Mouse (Mus musculus) forebrain, embryonic 16.5 days (tissue): Measurements from ENCODE around the gene Miox. TPM values are rescaled to one million over a fixed set of nuclear protein-coding genes. Genes with fewer than 3 reads are reported as not detected.

Source experiments
- ATAC-seq: fragments of 200-750 bp; cut with Nextera tagmentation; 2 replicates; pipeline ENCODE4 v1.8.0; 2017; ENCODE audit warnings: mild to moderate bottlenecking, moderate library complexity
- H3K27ac ChIP-seq: fragments of 300-500 bp; sonication (generic); 2 replicates; pipeline ENCODE4 v1.5.1; 2014; ENCODE audit warnings: low read length, control low read depth
- H3K27me3 ChIP-seq: fragments of 300-500 bp; sonication (generic); replicated peaks from 2 replicates; pipeline ENCODE4 v1.6.1; 2014; ENCODE audit warnings: low read length; ENCODE audit not compliant: control insufficient read depth, insufficient read depth
- H3K36me3 ChIP-seq: fragments of 300-500 bp; sonication (generic); 2 replicates; pipeline ENCODE4 v1.6.1; 2014; ENCODE audit not compliant: control insufficient read depth, insufficient read depth
- H3K4me1 ChIP-seq: fragments of 300-500 bp; sonication (generic); replicated peaks from 2 replicates; pipeline ENCODE4 v1.6.1; 2014; ENCODE audit warnings: low read length; ENCODE audit not compliant: control insufficient read depth, insufficient read depth
- H3K4me2 ChIP-seq: fragments of 300-500 bp; sonication (generic); 2 replicates; pipeline ENCODE4 v1.6.1; 2014; ENCODE audit warnings: mild to moderate bottlenecking, low read length, control low read depth
- H3K4me3 ChIP-seq: fragments of 300-500 bp; sonication (generic); replicated peaks from 2 replicates; pipeline ENCODE4 v1.5.1; 2014; ENCODE audit warnings: mild to moderate bottlenecking, low read length, control low read depth
- H3K9ac ChIP-seq: fragments of 300-500 bp; sonication (generic); replicated peaks from 2 replicates; pipeline ENCODE4 v1.6.1; 2014; ENCODE audit warnings: low read depth, low read length, control low read depth
- H3K9me3 ChIP-seq: fragments of 300-500 bp; sonication (generic); 2 replicates; pipeline ENCODE4 v1.6.1; 2016; ENCODE audit warnings: low read length; ENCODE audit not compliant: control insufficient read depth
- WGBS: fragments of 180-500 bp; shearing (Covaris S2); extraction: QIAGEN DNeasy Blood & Tissue Kit; methylation state at CpG from one replicate; pipeline ENCODE4 v1.1.7; 2014; 5-methylcytosine and 5-hydroxymethylcytosine counted together
- microRNA-seq: library from miRNA; unstranded; fragments of <30 nt; microRNA quantifications from one replicate; pipeline ENCODE4, GENCODE M21; 2017
- polyA plus RNA-seq: library from polyadenylated mRNA; unstranded; fragments of >200 nt; fragmentation: Nextera tagmentation; extraction: Ambion mirVana; gene quantifications from 2 replicates; pipeline ENCODE4 v1.2.1, GENCODE M21; 2015

The Miox gene
- polyA plus RNA-seq, 1 experiment from 2014 or later, result not detected

- Histone ChIP-seq H3K9ac (peak within 1 kb of the TSS; percentile 46), H3K4me1 (peaks cover 19% of the 10 kb centered on the region), H3K36me3 (no peaks in the 10 kb centered on the region), H3K9me3 (no peaks in the 10 kb centered on the region), H3K4me3 (peak within 1 kb of the TSS; percentile 38), H3K4me2 (peak within 1 kb of the TSS; percentile 62), H3K27ac (no peak within 1 kb of the TSS), H3K27me3 (peaks cover 40% of the 10 kb centered on the region)
- WGBS, result under 1% methylated on average over 33 of the region's 33 CpGs
- no peak for ATAC-seq
Measured at GRCm38 (mm10) chr15:89378831-89379401, 44.7 kb downstream of the Miox start, which contains the start of gene Odf3b. Gene Odf3b (minus strand): TSS chr15:89379282.

- Histone ChIP-seq H3K9ac (no peak overlapping the region; the same call in 1 of the 2 replicates), H3K9me3 (no peaks in the 10 kb centered on the region), H3K27ac (no peak overlapping the region), H3K4me3 (peak overlapping the region; percentile 38), H3K27me3 (peaks cover 40% of the 10 kb centered on the region), H3K4me1 (peaks cover 15% of the 10 kb centered on the region), H3K4me2 (peak overlapping the region; percentile 62), H3K36me3 (no peaks in the 10 kb centered on the region)
- WGBS, result 17% methylated on average over 10 of the region's 10 CpGs
- no peak for ATAC-seq
Measured at GRCm38 (mm10) chr15:89379429-89379828, 45.2 kb downstream of the Miox start.

DNA sequence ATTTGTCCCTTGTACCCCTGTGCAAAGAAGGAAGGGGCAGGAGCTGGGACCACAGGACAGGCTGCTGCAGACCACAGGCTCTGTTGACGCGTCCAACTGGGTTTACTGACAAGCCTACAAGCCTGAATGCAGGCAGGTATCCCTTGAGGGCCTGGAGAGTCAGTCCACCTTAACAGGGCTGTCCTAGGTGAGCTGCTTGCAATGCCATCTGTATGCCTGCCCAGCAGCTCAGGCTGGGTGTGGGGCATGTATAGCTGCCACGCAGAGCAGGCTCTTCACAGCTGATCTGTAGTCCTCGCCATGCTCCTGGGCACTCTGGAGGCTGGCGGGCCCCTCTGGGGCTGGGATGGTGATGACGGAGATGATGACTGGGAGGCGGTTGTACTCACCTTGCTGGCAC, 50.4 kb downstream of the Miox start, which contains the start of gene Klhdc7b:
Gene Klhdc7b, plus strand, starts transcription at position 301 of the 400 bp plus-strand sequence.
- no peak within 1 kb of the TSS for H3K4me3 ChIP-seq
- ATAC-seq, result no peak

More for the DNA sequence above, 50.4 kb downstream of the Miox start, which contains the start of gene Klhdc7b:
- no peak within 1 kb of the TSS for H3K4me2 ChIP-seq
- H3K27me3 ChIP-seq, result peaks cover 4% of the 10 kb centered on the region
- no peaks in the 10 kb centered on the region for H3K9me3 ChIP-seq
- H3K27ac ChIP-seq, result no peak within 1 kb of the TSS
- no peaks in the 10 kb centered on the region for H3K36me3 ChIP-seq
- H3K4me1 ChIP-seq, result no peaks in the 10 kb centered on the region
- 90% methylated on average over 7 of the region's 7 CpGs for WGBS
- H3K9ac ChIP-seq, result no peak within 1 kb of the TSS

Small RNAs within 50 kb of the gene (microRNA-seq; reads per million reads assigned to microRNA genes)
- not detected for gene Mir6959

Other genes starting within 250 kb of the Miox start
- gene Selenoo, start 245.3 kb upstream of the Miox start, polyA plus RNA-seq, result 22.2 and 24.2 TPM in 2 replicates
- 16.8 and 22.1 TPM in 2 replicates for gene Tubgcp6, start 211.3 kb upstream of the Miox start, polyA plus RNA-seq
- gene Hdac10, start 205.7 kb upstream of the Miox start, polyA plus RNA-seq, result 39.5 and 46.0 TPM in 2 replicates
- 4.1 and 5.7 TPM in 2 replicates for gene Mapk12, start 193.7 kb upstream of the Miox start, polyA plus RNA-seq
- 39.1 and 46.8 TPM in 2 replicates for gene Mapk11, start 184.8 kb upstream of the Miox start, polyA plus RNA-seq
- 112 and 126 TPM in 2 replicates for gene Plxnb2, start 153.6 kb upstream of the Miox start, polyA plus RNA-seq
- 60.7 and 83.2 TPM in 2 replicates for gene Dennd6b, start 137.9 kb upstream of the Miox start, polyA plus RNA-seq
- 77.8 and 90.8 TPM in 2 replicates for gene Ppp6r2, start 122.8 kb upstream of the Miox start, polyA plus RNA-seq
- gene Sbf1, start 19.1 kb upstream of the Miox start, polyA plus RNA-seq, result 81.8 and 97.2 TPM in 2 replicates
- gene Adm2, start 11.7 kb upstream of the Miox start, polyA plus RNA-seq, result not detected in 2 replicates
- 29.5 and 32.3 TPM in 2 replicates for gene Lmf2, start 21.3 kb downstream of the Miox start, polyA plus RNA-seq
- 138 and 140 TPM in 2 replicates for gene Ncaph2, start 21.3 kb downstream of the Miox start, polyA plus RNA-seq
- 10.1 and 14.1 TPM in 2 replicates for gene Sco2, start 39.4 kb downstream of the Miox start, polyA plus RNA-seq
- 1.7 and 2.6 TPM in 2 replicates for gene Tymp, start 42.6 kb downstream of the Miox start, polyA plus RNA-seq
- 1.9 and 3.3 TPM in 2 replicates for gene Odf3b, start 44.9 kb downstream of the Miox start, polyA plus RNA-seq
- gene Klhdc7b, start 50.5 kb downstream of the Miox start, polyA plus RNA-seq, result not detected in 2 replicates
- gene Syce3, start 76.1 kb downstream of the Miox start, polyA plus RNA-seq, result not detected in 2 replicates
- 1.2 and 1.8 TPM in 2 replicates for gene Cpt1b, start 91.5 kb downstream of the Miox start, polyA plus RNA-seq
- 5.2 and 7.0 TPM in 2 replicates for gene C730034F03Rik, start 95.2 kb downstream of the Miox start, polyA plus RNA-seq
- not detected in 2 replicates for gene Gm44502, start 95.3 kb downstream of the Miox start, polyA plus RNA-seq
- gene Chkb, start 95.5 kb downstream of the Miox start, polyA plus RNA-seq, result 77.7 and 79.3 TPM in 2 replicates
- 74.5 and 81.9 TPM in 2 replicates for gene Mapk8ip2, start 119.5 kb downstream of the Miox start, polyA plus RNA-seq
- gene Arsa, start 143.0 kb downstream of the Miox start, polyA plus RNA-seq, result 23.9 and 27.9 TPM in 2 replicates
- gene Shank3, start 165.2 kb downstream of the Miox start, polyA plus RNA-seq, result 9.3 and 14.1 TPM in 2 replicates
- gene Acr, start 233.9 kb downstream of the Miox start, polyA plus RNA-seq, result 0.92 and 2.3 TPM in 2 replicates